Mouse (Mus musculus) A20 (cell line): ENCODE measurements around the gene Sh3gl2.

Experiments
- DNase-seq: peaks from one replicate; pipeline ENCODE4 v3.0.0-alpha.2; 2011; ENCODE audit warnings: low read depth, low spot score

Gene Sh3gl2

DNA sequence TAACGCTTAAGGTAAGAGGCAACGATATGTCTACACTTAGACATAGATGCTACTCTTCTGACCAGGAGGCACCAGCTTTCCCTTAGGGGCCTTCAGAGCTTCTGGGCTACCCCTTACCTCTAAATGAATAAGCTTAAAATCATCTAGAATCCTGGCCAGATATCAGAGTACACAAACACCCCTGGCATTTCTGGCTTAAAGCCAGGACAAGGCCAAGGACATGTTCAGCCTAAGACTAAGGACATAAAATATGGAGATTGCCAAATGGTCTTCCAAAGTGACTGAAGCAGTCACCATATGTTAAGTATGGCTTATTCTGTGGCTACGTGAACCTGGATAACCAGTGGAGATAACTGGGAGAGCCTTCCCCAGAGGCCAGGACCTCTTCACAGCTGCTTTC, 211.5 kb downstream of the Sh3gl2 start:
- no peak for DNase-seq

DNA sequence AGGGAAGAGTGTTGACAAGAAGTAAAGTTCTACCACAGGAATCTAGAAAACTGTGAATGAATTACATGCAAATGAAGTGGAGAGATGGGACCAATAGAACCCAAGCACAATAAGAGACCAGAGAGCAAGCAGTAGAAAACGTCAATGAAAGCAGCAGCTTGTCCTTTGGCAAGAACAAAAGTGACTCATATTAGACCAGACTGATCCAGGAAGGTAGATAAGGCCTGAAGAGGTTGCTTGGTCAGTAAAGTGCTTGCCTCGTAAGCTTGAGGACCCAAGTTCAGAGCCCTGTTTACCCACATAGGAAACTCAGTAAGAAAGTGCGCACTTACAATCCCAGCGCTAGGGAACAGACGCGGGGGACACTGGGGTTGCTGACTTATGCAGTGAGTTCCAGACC, 215.5 kb downstream of the Sh3gl2 start:
- no peak for DNase-seq

DNA sequence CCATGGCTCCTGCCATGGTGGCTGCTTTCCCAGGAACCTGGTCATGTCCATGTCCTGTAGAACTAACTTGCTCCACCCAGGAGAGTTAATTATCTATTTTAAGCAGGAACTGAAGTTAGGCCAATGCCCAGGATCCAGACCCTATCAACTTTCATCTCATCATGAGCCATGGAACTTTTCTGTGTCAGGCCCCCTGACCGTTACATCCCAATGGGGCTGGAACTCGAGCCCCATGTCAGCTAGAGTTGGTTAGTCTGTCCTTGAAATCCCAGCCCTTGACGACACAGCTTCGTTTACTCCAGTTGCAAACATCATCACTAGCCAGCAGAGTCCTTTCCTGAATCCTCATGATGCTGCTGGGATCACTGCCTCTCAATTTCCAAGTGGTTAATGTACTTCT, 221.3 kb downstream of the Sh3gl2 start:
- DNase-seq: no peak

DNA sequence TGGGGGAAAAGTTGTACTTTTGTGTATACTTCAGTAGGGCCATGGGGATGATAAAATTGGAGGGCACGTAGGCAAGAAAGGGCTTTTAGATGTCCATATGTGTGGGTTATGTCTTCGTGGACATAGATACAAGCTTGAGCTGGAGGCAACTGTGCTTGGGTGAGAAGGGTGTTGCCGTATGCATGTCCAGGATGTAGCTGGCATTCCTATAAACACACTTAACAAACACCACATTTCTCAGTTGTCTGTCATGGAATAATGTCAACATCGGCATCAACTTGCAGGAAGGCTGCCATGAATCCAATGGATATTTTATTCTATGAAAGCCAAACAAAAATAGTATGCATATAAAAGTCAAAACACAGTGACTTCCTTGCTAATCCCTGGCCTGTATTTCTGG, 227.9 kb downstream of the Sh3gl2 start:
- no peak for DNase-seq

DNA sequence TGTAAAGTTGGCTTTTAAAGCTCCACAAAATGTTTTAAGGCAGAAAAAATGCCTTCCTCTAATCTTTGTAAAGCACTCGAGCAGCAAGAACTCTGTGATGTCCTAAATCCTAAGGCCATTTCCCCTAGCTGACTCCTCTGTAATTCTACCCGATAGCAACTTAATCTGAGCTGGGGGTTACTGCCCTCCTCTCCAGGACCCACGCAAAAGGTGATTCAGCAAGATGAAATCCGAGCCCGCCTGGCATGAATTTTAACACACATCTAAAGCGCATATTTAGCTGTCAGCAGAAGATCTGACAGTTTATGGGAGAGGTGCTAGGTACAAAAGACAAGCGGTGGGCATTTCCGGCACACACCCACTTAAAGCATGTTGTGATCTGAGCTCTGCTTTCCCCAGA, 229.8 kb downstream of the Sh3gl2 start:
- DNase-seq: no peak

DNA sequence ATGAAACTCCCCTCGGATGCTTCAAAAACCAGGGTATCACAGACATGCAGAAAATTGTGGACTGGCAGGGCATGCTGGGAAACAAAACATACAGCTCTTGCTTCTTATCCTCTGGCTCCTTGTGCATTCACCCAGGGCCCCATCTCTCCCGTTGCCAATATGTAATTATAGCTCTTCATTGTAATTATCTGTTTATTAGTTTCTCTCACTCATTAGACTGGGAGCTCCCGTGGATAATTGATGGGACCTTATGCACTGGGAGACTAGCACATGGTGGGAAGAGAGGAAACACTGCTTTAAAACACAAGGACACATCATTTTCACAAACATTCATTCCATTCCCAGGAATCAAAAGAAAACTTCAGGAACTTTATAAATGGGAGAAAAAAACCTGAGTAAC, 233.9 kb downstream of the Sh3gl2 start:
- DNase-seq: no peak

DNA sequence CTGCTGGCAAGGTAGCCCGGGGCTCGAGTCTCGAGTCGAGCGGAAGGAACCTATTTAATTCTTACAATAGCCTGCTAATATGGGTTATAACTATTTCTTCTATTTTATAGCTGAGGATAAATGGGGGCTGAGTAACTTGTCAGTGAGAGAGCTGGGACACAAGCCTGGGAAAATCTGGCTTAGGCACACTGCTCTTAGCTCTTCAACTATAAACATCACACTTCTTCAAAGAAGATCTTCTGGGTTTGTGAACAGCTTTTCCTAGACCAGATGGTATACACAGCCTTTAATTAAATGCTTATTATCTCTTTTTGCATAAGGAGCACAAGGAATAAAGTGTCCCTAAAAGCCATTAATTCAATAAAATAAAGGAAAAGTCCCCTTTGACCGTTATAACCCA, 278.7 kb downstream of the Sh3gl2 start:
- no peak for DNase-seq

DNA sequence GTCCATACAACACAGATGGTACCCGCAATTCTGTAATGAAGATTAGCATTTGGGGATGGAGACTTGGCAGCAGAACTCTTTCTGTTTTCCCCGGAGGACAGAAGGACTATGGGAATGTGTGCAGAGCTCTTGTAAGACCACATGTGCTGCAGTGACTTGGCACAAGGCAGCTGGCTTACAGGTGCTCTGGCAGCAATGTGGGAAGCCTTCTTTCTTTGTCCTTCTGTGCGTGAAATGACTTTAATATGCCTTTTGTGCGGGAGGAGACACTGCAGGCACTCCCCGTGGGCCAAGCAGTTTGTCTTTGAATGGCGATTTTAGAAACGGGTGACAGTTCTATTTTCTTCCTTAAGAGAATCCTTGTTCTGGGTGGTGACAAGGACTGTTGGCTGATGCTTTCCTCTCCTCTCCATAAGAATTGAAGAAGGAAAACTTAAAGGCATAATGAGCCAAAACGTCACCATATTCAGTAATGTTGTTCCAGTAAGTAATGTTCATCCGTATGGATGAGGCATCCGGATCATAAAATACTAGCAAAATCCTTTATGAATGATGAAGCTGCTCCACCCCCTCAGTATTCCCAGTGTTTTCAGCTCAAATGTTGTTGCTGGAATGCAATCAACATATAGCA, 281.5 kb downstream of the Sh3gl2 start:
- DNase-seq: no peak

DNA sequence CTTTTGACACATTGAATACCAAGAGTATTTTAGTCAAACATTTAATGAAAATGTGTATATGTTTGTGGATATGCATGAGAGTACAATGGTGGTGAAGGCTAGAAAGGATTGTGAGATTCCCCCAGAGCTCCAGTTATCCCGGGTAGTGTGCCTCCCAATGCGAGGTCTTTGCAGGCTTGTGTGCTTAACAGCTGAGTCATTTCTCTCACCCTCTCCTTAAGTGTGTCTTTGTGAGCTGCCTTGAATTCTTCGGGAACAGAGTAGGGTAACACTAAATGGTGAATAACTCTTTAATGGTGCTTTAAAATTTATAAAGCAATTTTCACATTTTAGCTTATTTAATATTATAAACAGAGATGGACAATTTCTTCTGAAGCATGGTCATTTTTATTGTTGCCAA, 300.8 kb downstream of the Sh3gl2 start:
- no peak for DNase-seq

DNA sequence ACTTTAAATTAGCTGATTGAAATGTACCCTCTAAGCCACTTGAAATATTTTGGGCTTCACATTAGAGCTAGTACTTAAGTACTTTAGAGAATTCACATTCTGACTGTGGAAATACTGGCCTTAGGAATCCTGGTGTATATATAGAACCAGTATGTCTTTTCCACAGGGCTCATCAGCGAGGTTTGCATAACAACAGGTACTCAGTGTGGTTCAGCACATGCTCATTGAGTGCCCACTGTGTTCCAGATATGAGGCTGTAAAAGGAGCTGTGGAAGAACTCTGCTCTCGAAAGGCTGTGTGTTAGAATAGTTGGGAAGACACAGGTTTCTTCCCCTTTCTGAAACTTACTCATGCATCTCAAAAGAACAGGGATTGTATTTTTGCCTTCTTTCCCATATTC, 302.1 kb downstream of the Sh3gl2 start:
- DNase-seq: no peak

DNA sequence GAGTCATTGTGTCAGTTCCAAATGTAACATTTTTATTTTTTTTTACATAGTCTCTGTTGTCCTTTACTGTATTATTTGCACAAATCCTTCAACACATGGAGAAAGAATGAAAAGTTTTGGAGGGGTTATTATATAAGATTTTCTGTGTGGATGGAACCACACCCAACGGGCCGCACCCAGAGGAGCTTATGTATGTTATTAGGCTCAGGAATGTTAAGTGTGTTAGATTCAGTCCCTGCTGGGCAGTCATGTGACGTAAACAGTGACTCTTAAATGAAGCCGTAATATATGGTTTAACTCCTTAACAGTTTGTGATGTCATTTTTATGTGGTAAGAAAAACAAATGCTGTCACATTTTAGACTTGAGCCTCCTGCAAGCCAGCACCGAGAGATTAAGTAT, 302.6 kb downstream of the Sh3gl2 start:
- DNase-seq: no peak

DNA sequence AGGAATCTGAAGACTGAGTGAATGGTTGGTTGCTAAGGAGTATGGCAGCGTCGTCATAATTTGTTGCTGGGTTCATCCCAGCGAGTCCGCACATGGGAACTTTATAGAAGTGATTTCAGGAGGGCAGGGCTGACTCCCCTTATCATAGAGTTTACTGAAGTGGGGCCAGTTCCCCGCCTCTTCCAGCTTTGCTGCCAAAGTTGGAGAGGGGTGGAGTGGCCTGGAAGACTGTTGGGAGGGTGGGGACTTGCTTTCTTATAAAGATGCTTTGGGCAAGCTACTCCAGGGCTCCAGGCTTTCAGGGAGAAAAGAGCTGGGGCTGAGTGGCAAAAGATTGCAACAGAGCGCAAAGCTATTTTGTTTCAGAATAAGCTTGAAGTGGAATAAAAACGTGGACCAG, 308.4 kb downstream of the Sh3gl2 start:
- no peak for DNase-seq

DNA sequence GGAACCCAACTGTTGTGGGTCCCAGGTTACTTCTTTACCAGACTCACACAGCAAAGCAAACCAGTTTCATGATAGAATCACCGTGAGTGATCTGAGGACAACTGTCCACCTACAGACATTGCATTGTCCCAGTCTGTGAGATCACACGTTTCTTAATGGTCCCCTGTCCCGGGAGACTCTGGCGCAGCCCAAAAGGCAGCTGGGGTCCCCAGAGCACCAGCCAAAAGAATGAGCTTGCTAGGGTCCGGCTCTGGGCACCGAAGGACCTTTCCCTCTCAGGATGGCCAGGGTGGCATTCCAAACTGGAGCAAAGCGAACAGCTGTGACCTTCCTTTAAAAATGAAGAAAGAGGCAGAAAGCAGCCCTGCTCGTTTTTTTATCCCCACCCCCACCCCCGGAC, 308.9 kb downstream of the Sh3gl2 start, which contains the start of gene Adamtsl1:
Gene Adamtsl1, plus strand, starts transcription at position 381 of the 400 bp plus-strand sequence.
- DNase-seq: no peak

DNA sequence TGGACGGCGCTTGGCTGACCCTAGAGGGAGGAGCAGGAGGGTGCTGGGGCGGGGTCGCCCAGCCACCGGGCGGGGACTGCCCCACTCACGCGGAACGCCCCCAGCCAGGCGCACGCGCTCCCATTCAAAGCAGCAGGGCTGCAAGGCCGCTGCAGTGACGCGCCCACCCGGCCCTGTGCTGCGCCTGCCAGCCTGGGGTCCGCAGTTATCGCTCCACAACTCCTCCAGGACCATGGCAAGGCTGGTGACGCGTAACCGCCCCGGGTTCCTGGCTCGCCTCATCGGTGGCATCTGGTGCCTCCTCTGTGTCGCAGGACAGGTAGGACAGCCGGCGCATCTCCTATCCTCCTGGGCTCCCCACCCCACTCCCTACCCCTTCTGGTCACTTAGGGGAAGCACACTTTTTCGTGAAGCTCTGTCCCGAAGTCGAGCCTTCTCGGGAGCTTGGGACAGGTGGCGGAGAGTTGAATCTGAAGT, 309.3 kb downstream of the Sh3gl2 start:
- DNase-seq: no peak

DNA sequence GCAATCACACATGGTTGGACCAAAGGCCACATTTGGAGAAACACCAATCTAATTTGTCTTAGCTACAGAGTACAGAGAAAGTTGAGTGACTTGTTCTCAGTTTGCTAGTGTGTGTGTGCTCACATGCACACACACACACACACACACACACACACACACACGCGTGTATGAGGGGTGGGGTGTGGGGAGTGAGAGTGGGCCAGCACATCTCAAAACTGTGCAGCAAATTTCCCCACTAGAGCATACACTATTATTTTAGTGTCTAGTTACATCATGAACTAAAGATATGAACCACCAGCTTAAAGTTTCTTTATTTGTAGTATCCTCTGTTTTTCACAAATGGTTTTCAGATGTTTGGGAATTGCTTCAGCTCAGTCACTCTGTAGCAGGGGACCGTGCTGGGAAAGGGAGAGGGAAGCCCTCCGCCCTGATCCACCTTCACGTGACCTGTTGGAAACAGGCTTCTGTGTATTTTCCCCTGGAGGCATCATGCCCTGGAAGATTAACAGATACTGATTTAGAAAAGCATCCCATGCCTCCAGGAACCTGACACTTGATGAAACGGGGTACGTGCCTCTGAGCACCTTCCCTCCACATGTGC, 322.1 kb downstream of the Sh3gl2 start:
- no peak for DNase-seq

DNA sequence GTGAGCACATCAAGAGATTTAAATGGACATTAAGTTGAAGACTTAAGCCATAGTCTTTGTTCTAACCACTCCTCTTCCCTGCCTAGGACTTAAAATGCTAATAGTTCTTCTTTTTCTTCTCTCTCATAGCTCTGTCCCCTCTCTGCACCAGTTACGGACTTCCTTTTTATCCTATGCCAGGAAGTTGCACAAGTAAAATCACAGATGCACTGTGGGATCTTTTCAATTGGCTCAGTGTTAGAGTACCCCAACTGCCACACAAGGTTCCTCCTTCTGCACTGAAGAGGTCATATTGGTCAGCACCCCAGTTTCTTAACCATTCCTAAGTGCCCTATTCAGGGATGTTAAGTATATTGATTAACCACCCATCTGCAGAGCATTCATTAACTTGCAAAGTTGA, 324.9 kb downstream of the Sh3gl2 start:
- DNase-seq: no peak

DNA sequence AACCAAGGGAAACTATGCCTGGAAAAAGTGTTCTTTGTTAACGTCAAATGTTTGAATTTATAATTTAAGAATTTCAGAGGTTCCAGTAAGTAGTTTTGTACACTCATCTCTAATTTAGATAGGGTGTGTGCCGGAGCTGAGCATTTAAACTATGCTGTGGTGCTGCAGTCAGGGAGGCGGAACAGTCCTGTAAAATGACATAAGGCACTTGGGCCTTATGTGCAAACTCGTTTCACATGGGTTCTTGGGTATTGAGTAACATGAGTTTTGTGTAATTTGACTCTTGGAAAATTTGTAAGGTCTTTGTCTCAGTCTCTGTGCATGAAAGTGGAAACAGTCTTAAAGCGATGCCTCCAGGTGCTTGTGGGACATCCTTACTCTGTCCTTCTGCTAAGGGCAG, 334.8 kb downstream of the Sh3gl2 start:
- DNase-seq: no peak

DNA sequence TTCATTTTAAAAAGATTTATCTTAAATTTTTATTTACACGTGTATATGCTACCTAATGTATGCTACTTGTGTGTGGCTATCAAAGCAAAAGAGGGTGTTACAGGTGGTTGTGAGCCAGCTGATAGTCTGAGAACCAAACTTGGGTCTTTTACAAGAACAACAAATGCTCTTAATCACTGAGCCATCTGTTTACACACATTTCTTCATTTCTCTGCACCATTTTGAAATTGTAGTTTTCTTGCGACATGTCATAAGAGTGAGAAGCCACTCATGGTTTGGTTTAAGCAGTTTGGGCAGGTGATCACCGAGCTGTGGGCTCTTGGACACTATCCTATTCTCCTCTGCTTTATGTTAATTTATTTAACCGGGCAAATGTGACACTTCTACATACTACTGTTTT, 338.3 kb downstream of the Sh3gl2 start:
- no peak for DNase-seq

DNA sequence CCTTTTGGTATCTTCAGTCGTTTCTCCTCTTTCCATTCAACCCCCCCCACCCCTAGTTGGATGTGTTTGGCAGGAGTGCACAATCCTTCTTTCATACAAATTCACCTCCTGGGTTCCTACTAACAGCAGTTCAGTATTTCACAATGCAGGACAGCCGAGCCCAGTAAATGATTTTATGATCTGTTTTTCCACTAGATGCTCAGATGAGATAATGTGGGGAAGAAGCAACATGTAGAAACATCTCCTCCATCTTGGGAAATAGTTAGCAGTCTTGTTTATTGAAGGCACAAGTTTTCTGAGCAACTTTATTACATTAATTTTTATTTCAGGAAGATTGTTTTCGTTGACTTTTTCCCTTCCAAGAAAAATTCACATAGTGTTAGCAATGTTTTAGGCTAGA, 349.8 kb downstream of the Sh3gl2 start:
- DNase-seq: no peak

DNA sequence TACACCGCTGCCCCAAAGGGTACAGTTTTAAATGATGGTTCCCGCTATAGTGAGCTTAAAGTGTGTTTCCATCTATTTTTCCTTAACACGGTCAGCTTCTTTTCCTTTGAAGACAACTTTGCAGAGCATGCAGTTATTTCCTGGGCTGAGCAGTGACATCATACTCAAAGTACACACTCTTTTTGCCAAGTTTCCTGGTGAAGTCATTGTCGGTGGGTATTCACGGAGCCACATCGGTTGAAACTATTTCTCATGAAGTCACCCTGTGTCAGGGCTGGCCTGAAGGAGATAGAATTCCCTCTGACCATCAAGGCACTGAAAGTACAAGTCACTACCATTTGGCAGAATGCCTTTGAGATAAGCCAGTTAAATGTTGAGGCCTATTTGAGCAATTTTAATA, 354.8 kb downstream of the Sh3gl2 start:
- no peak for DNase-seq

DNA sequence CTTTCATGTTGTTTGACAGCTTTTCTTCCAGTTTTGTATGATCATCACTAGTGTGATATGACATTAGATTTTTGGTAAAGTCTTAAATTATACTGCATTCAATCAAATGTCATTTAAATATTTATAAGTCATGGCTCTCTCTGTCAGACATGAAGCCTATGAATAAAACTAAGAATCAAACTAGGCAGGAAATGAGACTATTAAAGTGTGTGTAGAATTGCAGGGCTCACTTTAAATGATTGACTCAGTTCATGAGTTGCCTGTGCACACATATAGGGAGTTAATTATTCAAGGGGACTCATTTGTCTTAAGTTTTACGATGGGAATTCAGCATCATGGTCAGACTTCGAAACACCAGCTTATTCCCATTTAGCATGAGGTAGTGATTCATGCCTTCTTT, 380.5 kb downstream of the Sh3gl2 start:
- DNase-seq: no peak

DNA sequence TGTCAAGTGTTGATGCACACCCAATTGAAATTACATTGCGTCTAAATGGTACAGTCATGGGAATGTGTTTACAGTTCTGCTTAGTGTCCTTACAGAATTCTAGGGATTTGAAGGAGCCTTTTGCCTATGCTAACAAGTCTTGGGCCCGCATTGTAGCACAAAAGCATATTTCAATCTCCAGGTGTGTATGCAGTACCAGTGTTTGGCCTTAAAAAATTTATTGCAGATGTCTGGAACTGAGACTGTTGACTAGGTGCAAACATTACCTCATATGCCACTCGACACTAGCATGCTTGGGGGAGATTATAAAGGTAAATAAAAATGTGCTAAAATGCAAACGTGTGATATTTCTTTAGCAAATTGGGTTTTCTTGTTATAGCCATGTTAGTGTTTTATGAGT, 384.0 kb downstream of the Sh3gl2 start:
- DNase-seq: no peak

DNA sequence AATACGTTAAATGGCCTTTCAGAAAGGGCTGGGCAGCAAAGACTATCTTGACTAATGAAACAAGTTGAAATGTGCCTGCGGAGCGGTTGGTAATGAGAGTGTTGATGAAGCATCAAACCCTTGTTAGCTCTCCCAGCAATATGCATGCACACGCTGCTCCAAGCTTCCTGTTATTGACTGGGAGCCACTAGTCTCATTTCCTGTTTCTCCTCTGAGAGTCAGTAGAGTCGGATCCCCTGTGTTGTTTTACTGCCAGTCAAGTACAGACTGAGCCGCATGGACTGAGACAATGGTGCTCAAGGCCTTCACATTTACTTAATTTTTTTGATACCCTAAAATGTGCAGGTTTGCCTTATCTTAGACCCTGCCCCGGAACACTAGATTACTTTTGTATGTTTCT, 386.1 kb downstream of the Sh3gl2 start:
- DNase-seq: no peak

DNA sequence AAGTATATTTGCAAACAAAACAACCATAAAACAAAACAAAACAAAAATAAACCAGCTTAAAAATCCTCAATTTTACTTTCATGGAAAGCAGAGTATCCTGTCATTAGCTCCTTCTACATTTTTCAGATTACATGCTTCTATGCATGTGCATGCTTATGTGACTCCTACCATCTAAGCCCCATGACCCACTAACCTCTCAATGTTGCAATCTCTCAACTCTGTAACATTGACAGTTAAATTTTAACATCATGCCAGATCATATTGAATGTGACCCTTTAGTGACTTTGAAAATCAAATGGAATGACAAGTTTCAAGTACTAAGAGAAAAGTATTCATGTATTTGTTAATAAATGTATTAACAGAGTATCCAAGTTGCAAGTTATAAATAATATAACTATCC, 389.2 kb downstream of the Sh3gl2 start:
- no peak for DNase-seq
